Mouse (Mus musculus) ES-Bruce4 (cell line): ENCODE data around the gene Ppp1r12a. TPM values are rescaled to one million over a fixed set of nuclear protein-coding genes. Genes with fewer than 3 reads are reported as not detected.

Source experiments
- H3K27ac ChIP-seq: 2 replicates; pipeline ENCODE4 v1.5.1; 2012; ENCODE audit warnings: low read length, inconsistent platforms; ENCODE audit not compliant: insufficient read depth
- H3K27me3 ChIP-seq: 2 replicates; pipeline ENCODE4 v1.6.1; 2012; ENCODE audit warnings: mild to moderate bottlenecking, low read length, inconsistent platforms; ENCODE audit not compliant: control insufficient read depth, poor library complexity, insufficient read depth, severe bottlenecking
- H3K36me3 ChIP-seq: 2 replicates; pipeline ENCODE4 v1.6.1; 2012; ENCODE audit warnings: inconsistent platforms, mild to moderate bottlenecking, low read length, moderate library complexity; ENCODE audit not compliant: control insufficient read depth, poor library complexity, insufficient read depth, severe bottlenecking
- H3K4me1 ChIP-seq: one replicate; pipeline ENCODE4 v1.8.1; 2011; ENCODE audit warnings: low read length; ENCODE audit not compliant: control insufficient read depth, insufficient read depth
- H3K4me3 ChIP-seq: 2 replicates; pipeline ENCODE4 v1.5.1; 2011; ENCODE audit warnings: low read depth, mild to moderate bottlenecking, low read length
- H3K9ac ChIP-seq: 2 replicates; pipeline ENCODE4 v1.6.1; 2012; ENCODE audit warnings: low read depth, mild to moderate bottlenecking, inconsistent platforms; ENCODE audit not compliant: poor library complexity, severe bottlenecking
- H3K9me3 ChIP-seq: replicated peaks from 2 replicates; pipeline ENCODE4 v1.6.1; 2012; ENCODE audit warnings: mild to moderate bottlenecking, low read length, inconsistent platforms; ENCODE audit not compliant: control insufficient read depth, poor library complexity, insufficient read depth, severe bottlenecking
- CTCF ChIP-seq: IDR thresholded peaks from one replicate; pipeline ENCODE4 v1.8.1; 2011; ENCODE audit warnings: low read depth, low read length
- EP300 ChIP-seq: IDR thresholded peaks from 2 replicates; pipeline ENCODE4 v1.6.1; 2011; ENCODE audit warnings: low read depth, low read length; ENCODE audit not compliant: insufficient read depth
- POLR2A ChIP-seq: IDR thresholded peaks from one replicate; pipeline ENCODE4 v1.8.1; 2011; ENCODE audit warnings: low read length; ENCODE audit not compliant: insufficient read depth
- polyA plus RNA-seq: library from polyadenylated mRNA; stranded (reverse); fragments of >200 nt; gene quantifications from 2 replicates; pipeline ENCODE4 v1.2.4, GENCODE M21; 2011; ENCODE audit warnings: low read depth; ENCODE audit not compliant: missing spikeins, insufficient read depth, insufficient read length

Ppp1r12a gene
- polyA plus RNA-seq, 1 experiment, result 170 TPM

DNA sequence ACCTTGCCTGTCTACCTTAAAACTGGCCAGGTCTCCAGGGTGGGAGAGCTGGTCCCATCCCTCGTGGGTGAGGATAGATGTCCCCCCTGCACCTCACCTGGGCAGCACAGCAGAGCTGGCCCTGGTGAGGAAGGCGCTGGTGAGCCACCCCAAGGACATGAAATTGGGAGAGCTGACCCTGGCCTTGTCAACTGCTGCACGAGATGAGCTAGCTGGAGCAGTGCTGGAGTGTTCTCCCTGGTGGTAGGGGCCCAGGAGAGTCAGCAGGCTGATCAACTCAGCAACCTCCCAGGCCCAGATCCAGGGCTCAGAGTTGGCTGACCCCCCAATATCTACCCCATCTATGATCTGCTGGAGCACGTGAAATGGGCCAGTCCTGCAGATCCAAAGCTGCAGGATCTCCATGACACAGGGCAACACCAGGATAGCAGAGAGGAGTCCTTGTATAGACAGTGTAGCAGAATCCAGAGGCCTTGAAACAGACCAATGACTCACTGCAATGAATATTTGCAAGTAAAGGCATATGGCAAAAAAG lies 17.9 kb upstream of the Ppp1r12a start:
- no peaks in the 10 kb centered on the region for H3K9me3 ChIP-seq
- no peaks in the 10 kb centered on the region for H3K4me1 ChIP-seq
- TF ChIP-seq CTCF (no peak), POLR2A (no peak), EP300 (no peak)
- H3K27me3 ChIP-seq, result no peaks in the 10 kb centered on the region
- H3K27ac ChIP-seq, result no peak overlapping the region
- H3K9ac ChIP-seq, result no peak overlapping the region
- no peaks in the 10 kb centered on the region for H3K36me3 ChIP-seq
- no peak overlapping the region for H3K4me3 ChIP-seq

DNA sequence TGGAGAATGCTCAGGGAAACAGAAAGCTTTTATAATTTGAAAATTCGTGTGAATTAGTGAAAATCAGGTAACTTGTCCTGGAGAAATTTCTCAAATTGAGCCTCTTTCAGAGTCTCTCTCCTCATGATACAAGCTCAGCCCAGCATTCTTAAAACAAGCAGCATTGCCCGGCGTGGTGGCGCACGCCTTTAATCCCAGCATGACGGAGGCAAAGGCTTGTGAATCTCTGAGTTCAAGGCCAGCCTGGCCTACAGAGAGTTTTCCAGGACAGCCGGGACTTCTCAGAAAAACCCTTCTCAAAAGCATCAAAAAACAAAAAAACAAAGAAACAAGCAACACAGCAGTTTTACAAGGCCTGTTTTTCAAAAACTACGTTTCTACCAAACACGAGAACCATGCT lies 16.3 kb upstream of the Ppp1r12a start:
- H3K9me3 ChIP-seq, result no peaks in the 10 kb centered on the region
- H3K9ac ChIP-seq, result no peak overlapping the region
- H3K36me3 ChIP-seq, result no peaks in the 10 kb centered on the region
- TF ChIP-seq POLR2A (no peak), EP300 (no peak), CTCF (no peak)
- H3K4me1 ChIP-seq, result no peaks in the 10 kb centered on the region
- no peak overlapping the region for H3K4me3 ChIP-seq
- no peak overlapping the region for H3K27ac ChIP-seq
- H3K27me3 ChIP-seq, result no peaks in the 10 kb centered on the region

GRCm38 (mm10) chr10:108147031-108147430 lies 15.0 kb upstream of the Ppp1r12a start:
- Histone ChIP-seq H3K36me3 (no peaks in the 10 kb centered on the region), H3K27me3 (no peaks in the 10 kb centered on the region), H3K9me3 (no peaks in the 10 kb centered on the region), H3K9ac (no peak overlapping the region), H3K27ac (no peak overlapping the region), H3K4me3 (no peak overlapping the region), H3K4me1 (no peaks in the 10 kb centered on the region)
- no peak for TF ChIP-seq POLR2A
- TF ChIP-seq EP300, result no peak
- no peak for TF ChIP-seq CTCF

DNA sequence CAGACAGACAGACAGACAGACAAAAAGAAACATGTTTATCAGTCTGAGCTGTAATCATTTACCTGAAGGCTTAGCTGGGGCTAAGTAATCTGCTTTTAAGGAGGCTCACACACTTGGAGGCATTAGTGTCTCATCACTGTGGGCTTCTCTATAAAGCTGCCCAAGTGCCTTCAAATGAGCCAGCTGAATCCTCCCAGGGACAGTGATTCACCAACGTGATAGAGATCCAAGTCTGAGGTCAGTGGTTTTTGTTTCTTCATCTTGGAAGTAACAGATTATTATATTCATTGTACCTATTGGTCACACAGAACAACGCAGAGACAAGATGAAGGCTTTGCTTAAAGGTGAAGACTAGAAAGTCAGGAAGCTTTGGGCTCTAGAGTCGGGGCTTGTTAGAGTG lies 8.7 kb upstream of the Ppp1r12a start:
- no peak overlapping the region for H3K9ac ChIP-seq
- no peaks in the 10 kb centered on the region for H3K36me3 ChIP-seq
- TF ChIP-seq EP300, result no peak
- H3K4me1 ChIP-seq, result no peaks in the 10 kb centered on the region
- no peak overlapping the region for H3K4me3 ChIP-seq
- no peaks in the 10 kb centered on the region; the same call in 1 of the 2 replicates for H3K27me3 ChIP-seq
- H3K27ac ChIP-seq, result no peak overlapping the region
- no peaks in the 10 kb centered on the region for H3K9me3 ChIP-seq

- H3K4me3 ChIP-seq, result no peak overlapping the region
- no peaks in the 10 kb centered on the region for H3K36me3 ChIP-seq
- H3K4me1 ChIP-seq, result no peaks in the 10 kb centered on the region
- no peaks in the 10 kb centered on the region for H3K9me3 ChIP-seq
- H3K27ac ChIP-seq, result no peak overlapping the region
- no peak overlapping the region for H3K9ac ChIP-seq
- TF ChIP-seq EP300 (no peak), CTCF (no peak), POLR2A (no peak)
- H3K27me3 ChIP-seq, result no peaks in the 10 kb centered on the region; the same call in 1 of the 2 replicates
Observed at GRCm38 (mm10) chr10:108155042-108155686, 6.8 kb upstream of the Ppp1r12a start.

DNA sequence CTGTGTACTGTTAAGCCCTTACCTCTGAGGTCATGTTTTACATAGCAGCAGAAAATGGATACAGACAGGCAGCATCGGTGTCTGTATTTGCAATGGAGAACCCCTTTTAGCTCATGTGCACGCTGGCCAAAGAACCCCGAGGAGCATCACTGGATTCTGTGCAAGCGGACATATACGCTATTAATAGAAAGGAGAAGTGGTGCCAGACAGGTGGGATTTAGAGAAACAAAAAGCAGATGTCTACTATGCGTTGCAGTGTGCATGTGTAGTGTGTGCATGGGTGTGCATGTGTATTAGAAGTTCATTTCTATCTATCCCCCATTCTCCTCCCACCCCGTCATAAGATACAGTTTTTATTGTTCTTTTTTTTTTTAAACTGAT lies 6.3 kb upstream of the Ppp1r12a start:
- Histone ChIP-seq H3K9ac (no peak overlapping the region), H3K36me3 (no peaks in the 10 kb centered on the region), H3K27ac (no peak overlapping the region), H3K4me3 (no peak overlapping the region), H3K27me3 (no peaks in the 10 kb centered on the region; the same call in 1 of the 2 replicates), H3K9me3 (no peaks in the 10 kb centered on the region), H3K4me1 (no peaks in the 10 kb centered on the region)
- no peak for TF ChIP-seq CTCF
- TF ChIP-seq POLR2A, result no peak
- TF ChIP-seq EP300, result no peak
